Mouse (Mus musculus) gastrocnemius, postnatal 36 days (tissue): ENCODE results near the gene Olfr1469. TPM values are rescaled to one million over a fixed set of nuclear protein-coding genes. Genes with fewer than 3 reads are reported as not detected.
"Not testable (repeated sequence)": the region's sequence is repeated elsewhere in the genome, so short reads cannot be mapped to it uniquely, and the experiment has no call there.

Experiments used
- DNase-seq, 2 experiments: peaks; one replicate each; pipeline ENCODE4 v3.0.0; 2022
- intact Hi-C: fragments of 180-260 bp; cut with DNase I; formaldehyde crosslinking; loops from one replicate; pipeline ENCODE4 v1.15.1; 2025
- long read RNA-seq, 2 experiments: library from polyadenylated mRNA; stranded (forward); transcript quantifications; one replicate each; pipeline ENCODE4 v2.0.0; 2021
- total RNA-seq, 2 experiments: library from RNA; stranded (reverse); gene quantifications; 2 replicates each; pipeline ENCODE4 v1.2.3; 2021

The Olfr1469 gene
- not detected for total RNA-seq
- long read RNA-seq, experiment 1 = 0 reads
- long read RNA-seq, experiment 2 = 0 reads

- no peak for DNase-seq
- intact Hi-C loops = no loop called here
Measured at GRCm38 (mm10) chr19:13407549-13407948, at the start of gene Olfr1469. Olfr1469 (plus strand) TSS chr19:13407849.

GRCm38 (mm10) chr19:13361936-13362335 lies 45.7 kb upstream of the Olfr1469 start, which contains the start of gene Olfr1467:
Olfr1467 (plus strand) TSS chr19:13362236.
- DNase-seq = no peak
- intact Hi-C loops = no loop called here

- intact Hi-C loops, DNase-seq: not testable (repeated sequence)
Measured at GRCm38 (mm10) chr19:13443109-13443508, 35.5 kb downstream of the Olfr1469 start, which contains the start of gene Olfr1471. Olfr1471 (plus strand) TSS chr19:13443409.

GRCm38 (mm10) chr19:13455986-13456385 lies 48.3 kb downstream of the Olfr1469 start, which contains the start of gene Olfr1472:
Olfr1472 (minus strand) TSS chr19:13456086.
- DNase-seq = no peak
- intact Hi-C loops = no loop called here

Other genes starting within 250 kb of the Olfr1469 start
- not detected for gene Olfr1461, start 244.8 kb upstream of the Olfr1469 start, total RNA-seq
- gene Olfr1462, start 222.1 kb upstream of the Olfr1469 start, total RNA-seq = not detected
- gene Olfr1463, start 176.5 kb upstream of the Olfr1469 start, total RNA-seq = not detected
- gene Olfr1465, start 92.3 kb upstream of the Olfr1469 start, total RNA-seq = not detected
- gene Olfr1466, start 69.0 kb upstream of the Olfr1469 start, total RNA-seq = not detected
- gene Olfr1467, start 45.6 kb upstream of the Olfr1469 start, total RNA-seq = not detected
- not detected for gene Olfr1471, start 35.6 kb downstream of the Olfr1469 start, total RNA-seq
- gene Olfr1472, start 48.2 kb downstream of the Olfr1469 start, total RNA-seq = not detected
- not detected for gene Olfr1474, start 61.7 kb downstream of the Olfr1469 start, total RNA-seq
- gene Olfr1475, start 72.3 kb downstream of the Olfr1469 start, total RNA-seq = not detected
- gene Olfr1477, start 92.7 kb downstream of the Olfr1469 start, total RNA-seq = not detected
- gene Olfr1480, start 120.1 kb downstream of the Olfr1469 start, total RNA-seq = not detected
- not detected for gene Olfr1484, start 175.7 kb downstream of the Olfr1469 start, total RNA-seq
- gene Olfr1487, start 209.5 kb downstream of the Olfr1469 start, total RNA-seq = not detected
- gene Olfr1489, start 223.8 kb downstream of the Olfr1469 start, total RNA-seq = not detected
- not detected for gene Olfr1490, start 243.2 kb downstream of the Olfr1469 start, total RNA-seq